Mouse (Mus musculus) ES-E14 (cell line): ENCODE measurements around the gene Ypel2. TPM values are rescaled to one million over a fixed set of nuclear protein-coding genes. Genes with fewer than 3 reads are reported as not detected.

ENCODE experiments used
- DNase-seq: peaks from one replicate; pipeline ENCODE4 v3.0.0-alpha.2; 2013; ENCODE audit warnings: low read depth, low spot score
- H3K27ac ChIP-seq: 2 replicates; pipeline ENCODE4 v1.5.1; 2012; ENCODE audit warnings: low read depth, mild to moderate bottlenecking, low read length, moderate library complexity, mixed read lengths; ENCODE audit not compliant: poor library complexity, insufficient read depth, severe bottlenecking
- H3K36me3 ChIP-seq: 2 replicates; pipeline ENCODE4 v1.6.1; 2012; ENCODE audit warnings: mild to moderate bottlenecking, low read length, moderate library complexity, mixed read lengths; ENCODE audit not compliant: control insufficient read depth, poor library complexity, insufficient read depth, severe bottlenecking
- H3K4me1 ChIP-seq, 2 experiments: fragments of 150-350 bp in 1 of 2; sonication (generic) in 1 of 2; 2 replicates each; pipeline ENCODE4 v1.6.1; 2012; ENCODE audit warnings: low read length in 2 of 2, mild to moderate bottlenecking in 1 of 2, mixed read lengths in 1 of 2; ENCODE audit not compliant: control insufficient read depth in 2 of 2, insufficient read depth in 2 of 2, poor library complexity in 1 of 2
- H3K4me3 ChIP-seq, 2 experiments: fragments of 150-350 bp in 1 of 2; sonication (generic) in 1 of 2; 2 replicates each; pipeline ENCODE4 v1.5.1; 2012; ENCODE audit warnings: low read length in 2 of 2, low read depth in 1 of 2, mild to moderate bottlenecking in 1 of 2, mixed read lengths in 1 of 2; ENCODE audit not compliant: insufficient read depth in 1 of 2, poor library complexity in 1 of 2, severe bottlenecking in 1 of 2
- H3K9ac ChIP-seq: 2 replicates; pipeline ENCODE4 v1.6.1; 2012; ENCODE audit warnings: low read depth, mild to moderate bottlenecking, low read length, mixed read lengths; ENCODE audit not compliant: poor library complexity, insufficient read depth, severe bottlenecking
- H3K9me3 ChIP-seq: fragments of 150-350 bp; sonication (generic); 2 replicates; pipeline ENCODE4 v1.6.1; 2012; ENCODE audit warnings: low read depth, mild to moderate bottlenecking, low read length; ENCODE audit not compliant: control insufficient read depth, insufficient read depth
- CHD2 ChIP-seq: IDR thresholded peaks from 2 replicates; pipeline ENCODE4 v1.6.1; 2014; ENCODE audit warnings: mild to moderate bottlenecking, low read depth, low read length, inconsistent platforms
- HCFC1 ChIP-seq: IDR thresholded peaks from 2 replicates; pipeline ENCODE4 v1.6.1; 2012; ENCODE audit warnings: low read length, inconsistent platforms, borderline replicate concordance; ENCODE audit not compliant: insufficient read depth
- MAFK ChIP-seq: IDR thresholded peaks from 2 replicates; pipeline ENCODE4 v1.6.1; 2014; ENCODE audit warnings: mild to moderate bottlenecking, low read depth, low read length, inconsistent platforms; ENCODE audit not compliant: insufficient read depth
- ZC3H11A ChIP-seq: IDR thresholded peaks from 2 replicates; pipeline ENCODE4 v1.6.1; 2012; ENCODE audit warnings: low read depth, mild to moderate bottlenecking, inconsistent platforms, low read length, borderline replicate concordance
- ZNF384 ChIP-seq: IDR thresholded peaks from 2 replicates; pipeline ENCODE4 v1.6.1; 2012; ENCODE audit warnings: low read depth, low read length, inconsistent platforms
- in situ Hi-C, 2 experiments: fragments of 600-800 bp; cut with MboI; formaldehyde crosslinking; loops; one replicate each; pipeline ENCODE4 v1.15.1; 2025; ENCODE audit warnings: low sequenced_read_pairs in 2 of 2, inconsistent platforms in 1 of 2; ENCODE audit not compliant: unreplicated experiment in 2 of 2
- total RNA-seq: library from RNA; depleted of rRNA; stranded (reverse); fragments of 300-350 nt; gene quantifications from 2 replicates; pipeline ENCODE4 v1.2.3, GENCODE M21; 2012

Ypel2 gene
- total RNA-seq, 1 experiment = 3.6 TPM

- no peak for TF ChIP-seq MAFK
- TF ChIP-seq HCFC1 = no peak
- TF ChIP-seq ZC3H11A = no peak
- in situ Hi-C loops = no loop called here
Observed at GRCm38 (mm10) chr11:86983056-86983455, 10.5 kb downstream of the Ypel2 start.

GRCm38 (mm10) chr11:86981229-86981791, 12.2 kb downstream of the Ypel2 start:
- no peak for TF ChIP-seq ZC3H11A

More at GRCm38 (mm10) chr11:86983056-86983455, 10.5 kb downstream of the Ypel2 start:
- no peak for DNase-seq
- no peaks in the 10 kb centered on the region for H3K4me1 ChIP-seq
- H3K9ac ChIP-seq = no peak overlapping the region; the same call in 1 of the 2 replicates
- no peak overlapping the region for H3K4me3 ChIP-seq
- H3K9me3 ChIP-seq = no peaks in the 10 kb centered on the region
- H3K36me3 ChIP-seq = no peaks in the 10 kb centered on the region
- H3K27ac ChIP-seq = no peak overlapping the region

GRCm38 (mm10) chr11:86980526-86980925, 13.0 kb downstream of the Ypel2 start:
- Histone ChIP-seq H3K27ac (no peak overlapping the region), H3K9ac (no peak overlapping the region), H3K36me3 (no peaks in the 10 kb centered on the region), H3K4me1 (no peaks in the 10 kb centered on the region), H3K4me3 (no peak overlapping the region), H3K9me3 (no peaks in the 10 kb centered on the region)
- in situ Hi-C loops = no loop called here
- TF ChIP-seq CHD2 = no peak
- no peak for TF ChIP-seq ZNF384
- TF ChIP-seq HCFC1 = no peak
- TF ChIP-seq MAFK = no peak
- no peak for TF ChIP-seq ZC3H11A
- no peak for DNase-seq

More at GRCm38 (mm10) chr11:86981229-86981791, 12.2 kb downstream of the Ypel2 start:
- H3K27ac ChIP-seq = no peak overlapping the region
- H3K4me1 ChIP-seq = no peaks in the 10 kb centered on the region
- H3K9me3 ChIP-seq = no peaks in the 10 kb centered on the region
- no peak for DNase-seq
- in situ Hi-C loops = no loop called here
- H3K4me3 ChIP-seq = no peak overlapping the region
- H3K36me3 ChIP-seq = no peaks in the 10 kb centered on the region
- H3K9ac ChIP-seq = no peak overlapping the region

- Histone ChIP-seq H3K4me1 (peaks cover 0 to under 1% of the 10 kb centered on the region in 2 experiments; a peak in 2 of 4 replicates), H3K4me3 (no peak overlapping the region), H3K36me3 (no peaks in the 10 kb centered on the region), H3K9me3 (no peaks in the 10 kb centered on the region), H3K9ac (no peak overlapping the region), H3K27ac (no peak overlapping the region)
- no peak for DNase-seq
- in situ Hi-C loops = no loop called here
- TF ChIP-seq MAFK = no peak
- TF ChIP-seq HCFC1 = no peak
- no peak for TF ChIP-seq ZC3H11A
- no peak for TF ChIP-seq ZNF384
- TF ChIP-seq CHD2 = no peak
Observed at GRCm38 (mm10) chr11:86979799-86980198, 13.7 kb downstream of the Ypel2 start.

- Histone ChIP-seq H3K9ac (no peak overlapping the region), H3K4me3 (no peak overlapping the region), H3K36me3 (no peaks in the 10 kb centered on the region), H3K27ac (no peak overlapping the region), H3K4me1 (peaks cover 1 to 6% of the 10 kb centered on the region in 2 experiments; a peak in 2 of 4 replicates), H3K9me3 (no peaks in the 10 kb centered on the region)
- DNase-seq = no peak
- TF ChIP-seq CHD2 (no peak), ZNF384 (no peak), MAFK (no peak), HCFC1 (no peak), ZC3H11A (no peak)
- in situ Hi-C loops = no loop called here
Observed at GRCm38 (mm10) chr11:86977242-86977641, 16.3 kb downstream of the Ypel2 start.
